Mouse (Mus musculus) spleen, postnatal 14 days (tissue): ENCODE results near the gene Gucd1.
"Not testable (repeated sequence)": the region's sequence is repeated elsewhere in the genome, so short reads cannot be mapped to it uniquely, and the experiment has no call there.

Experiments
- DNase-seq, 2 experiments: peaks; one replicate each; pipeline ENCODE4 v3.0.0; 2021 to 2022; ENCODE audit warnings: low spot score in 2 of 2

The Gucd1 gene

DNA sequence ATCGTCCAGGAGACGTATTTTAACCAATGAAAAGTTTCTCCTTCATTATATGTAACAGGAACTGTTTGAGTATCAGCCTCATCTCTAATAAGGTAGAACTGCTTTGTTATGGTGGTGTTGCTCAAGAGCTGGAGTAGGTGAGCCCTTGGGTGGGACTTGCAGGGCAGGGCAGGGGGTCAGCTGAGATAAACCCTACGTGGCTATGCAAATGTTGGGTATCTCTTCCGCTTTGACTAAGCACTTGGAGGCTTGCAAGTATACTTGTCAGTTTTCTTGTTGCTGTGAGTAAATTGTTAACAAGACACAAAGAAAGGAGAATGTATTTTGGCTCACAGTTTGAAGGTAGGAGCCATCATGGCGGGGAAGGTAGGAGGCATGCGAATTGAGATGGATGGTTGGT lies 87.1 kb downstream of the Gucd1 start:
- no peak for DNase-seq

GRCm38 (mm10) chr10:75430147-75430537 lies 87.6 kb downstream of the Gucd1 start:
- DNase-seq = no peak

- no peak for DNase-seq
Observed at GRCm38 (mm10) chr10:75429522-75430146, 88.1 kb downstream of the Gucd1 start.

- DNase-seq = no peak
Observed at GRCm38 (mm10) chr10:75429004-75429380, 88.8 kb downstream of the Gucd1 start.

GRCm38 (mm10) chr10:75428049-75429003 lies 89.4 kb downstream of the Gucd1 start:
- no peak for DNase-seq

GRCm38 (mm10) chr10:75424498-75424901 lies 93.3 kb downstream of the Gucd1 start:
- DNase-seq = no peak

DNA sequence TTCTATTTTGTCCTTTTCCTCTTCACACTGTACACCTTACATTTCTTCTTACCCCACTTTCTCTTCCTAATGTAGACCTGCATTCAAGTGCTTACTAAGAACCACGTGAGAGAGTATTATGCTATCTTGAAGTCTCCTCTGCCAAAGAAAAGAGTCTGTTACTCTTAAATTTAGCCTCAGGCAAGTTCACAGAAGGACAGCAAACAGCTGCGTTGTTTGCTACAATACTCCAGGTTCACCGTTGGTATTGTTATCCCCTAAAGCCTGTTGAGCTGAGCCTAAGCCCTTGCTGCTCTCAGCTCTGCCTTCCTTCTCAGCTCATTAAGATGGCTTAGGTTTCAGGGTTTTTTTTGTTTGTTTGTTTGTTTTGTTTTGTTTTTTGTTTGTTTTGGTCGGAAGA lies 99.0 kb downstream of the Gucd1 start:
- DNase-seq = no peak

DNA sequence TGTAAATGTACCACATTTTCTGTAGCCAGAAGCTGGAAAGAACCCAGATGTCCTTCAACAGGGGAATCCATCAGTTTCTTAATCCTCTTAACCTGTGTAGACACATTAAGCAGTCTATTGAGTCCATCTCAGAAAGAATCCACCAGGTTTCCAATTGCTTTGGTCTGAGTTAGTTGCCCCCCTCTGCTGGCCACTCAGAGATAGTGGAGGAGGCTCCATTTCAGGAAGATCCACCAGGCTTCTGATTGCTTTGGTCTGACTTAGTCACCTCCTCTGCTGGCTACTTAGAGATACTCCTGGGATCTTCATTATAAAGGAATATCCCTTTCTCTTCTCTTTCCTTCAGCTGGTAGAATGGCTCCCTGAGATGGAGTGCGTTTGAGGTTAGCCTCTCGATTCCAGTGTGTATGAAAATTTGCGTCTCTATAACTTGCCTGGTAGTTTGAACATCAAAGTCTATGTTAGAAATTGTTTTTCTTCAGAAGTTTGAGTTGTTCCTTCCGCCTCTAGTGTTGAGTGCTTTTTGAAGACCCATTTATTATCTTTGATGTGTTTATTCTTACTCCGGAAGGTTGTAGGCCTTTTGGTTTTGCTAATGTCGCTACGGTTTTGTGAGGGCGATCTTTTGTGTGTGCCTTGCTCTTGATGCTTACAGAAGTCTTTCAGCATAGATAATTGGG lies 100.3 kb downstream of the Gucd1 start:
- DNase-seq = no peak

GRCm38 (mm10) chr10:75414925-75415324 lies 102.8 kb downstream of the Gucd1 start:
- DNase-seq = no peak

DNA sequence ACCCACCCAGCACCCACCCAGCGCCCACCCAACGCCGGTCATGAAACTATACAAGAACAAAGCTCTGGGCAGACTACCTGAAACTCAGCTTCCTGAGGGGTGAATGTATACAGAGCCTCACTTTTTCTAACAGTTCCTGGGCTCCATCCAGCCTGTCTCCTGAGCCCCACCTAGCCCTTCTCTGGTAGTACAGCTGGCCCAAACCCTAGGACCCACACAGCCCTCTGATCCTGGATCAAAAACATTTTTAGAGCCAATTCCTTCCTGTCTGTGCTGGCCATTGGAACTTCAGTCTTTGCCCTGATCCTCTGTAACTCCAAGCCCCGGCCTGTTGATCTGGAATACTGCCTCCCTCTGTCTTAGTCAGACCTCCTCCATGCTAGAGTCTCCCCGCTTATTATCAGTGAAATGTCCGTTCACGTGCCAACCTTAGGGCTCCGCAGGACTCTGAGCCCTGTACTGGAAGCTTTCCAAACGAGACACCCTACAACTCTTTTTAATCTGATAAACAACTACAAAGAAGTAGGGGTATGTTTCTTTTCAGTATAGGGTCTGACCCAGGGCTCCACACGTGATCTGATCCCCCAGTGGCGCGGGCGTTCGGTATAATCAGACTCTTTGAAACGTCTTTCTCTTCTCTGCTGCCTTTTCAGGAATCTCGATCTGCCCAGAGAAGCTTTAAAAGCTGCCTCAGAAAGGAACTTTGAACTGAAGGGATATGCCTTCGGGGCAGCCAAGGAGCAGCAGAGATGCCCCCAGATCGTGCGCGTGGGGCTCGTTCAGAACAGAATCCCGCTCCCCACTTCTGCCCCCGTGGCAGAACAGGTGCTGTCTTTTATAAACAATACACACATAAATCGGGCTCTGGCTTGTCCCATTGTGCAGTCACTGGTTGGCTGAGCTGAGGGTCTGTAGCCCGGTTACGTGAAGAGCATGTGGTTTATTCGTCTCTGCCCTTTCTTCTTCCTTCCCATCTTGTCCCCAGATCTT lies 105.4 kb downstream of the Gucd1 start:
- no peak for DNase-seq

DNA sequence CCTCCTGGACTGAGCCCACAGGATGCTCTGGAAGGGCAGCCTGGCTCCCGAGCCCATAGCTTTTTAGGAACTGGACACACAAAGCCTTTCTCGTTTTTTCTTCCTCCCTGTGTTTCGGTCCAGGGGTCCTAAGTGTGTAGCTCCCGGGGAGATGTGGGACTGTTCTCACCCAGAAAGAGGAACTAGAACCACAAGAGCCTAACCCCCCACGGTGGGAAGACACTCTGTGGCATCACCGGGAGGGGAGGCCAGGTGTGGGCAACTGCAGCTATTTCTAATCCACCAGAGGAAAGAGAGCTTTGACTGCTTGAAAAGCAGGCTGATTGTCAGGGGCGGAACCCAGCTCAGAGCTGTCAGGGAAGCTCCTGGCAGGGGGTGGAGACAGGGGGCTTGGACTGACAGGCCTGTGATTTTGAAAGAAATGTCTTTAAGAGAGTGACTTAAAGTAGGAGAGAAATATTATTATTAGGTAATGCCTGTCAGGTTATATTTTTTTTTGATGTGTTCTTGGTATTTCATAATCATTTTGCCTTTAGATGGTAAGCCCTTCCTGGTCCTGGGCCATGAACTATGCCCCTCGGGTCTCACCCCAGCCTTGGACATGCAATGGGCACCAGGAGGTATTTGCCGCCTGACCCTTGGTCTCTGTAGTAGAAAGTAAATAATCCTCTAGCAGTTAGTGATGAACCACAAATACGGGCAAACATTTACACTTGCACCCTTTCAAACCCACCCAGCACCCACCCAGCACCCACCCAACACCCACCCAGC lies 106.2 kb downstream of the Gucd1 start:
- DNase-seq = not testable (repeated sequence)

GRCm38 (mm10) chr10:75407741-75408140 lies 110.0 kb downstream of the Gucd1 start:
- no peak for DNase-seq

DNA sequence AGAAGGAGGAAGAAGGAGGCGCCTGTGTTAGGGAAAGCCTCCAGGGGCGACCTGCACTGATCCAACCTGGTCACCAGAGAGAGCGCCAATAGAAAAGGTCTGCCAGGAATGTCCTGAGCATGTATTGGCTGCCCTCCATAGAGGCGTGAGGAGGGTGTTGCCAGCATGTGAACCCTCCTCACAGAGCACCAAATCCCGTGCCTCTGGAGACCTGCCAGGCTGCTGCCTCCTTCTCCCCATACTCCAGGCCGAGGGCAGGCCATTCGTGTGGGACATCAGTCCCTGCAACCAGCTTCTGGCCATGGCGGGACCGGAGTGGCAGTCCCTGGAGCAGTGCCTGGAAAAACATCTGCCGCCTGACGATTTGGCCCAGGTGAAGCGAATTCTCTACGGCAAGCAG lies 111.0 kb downstream of the Gucd1 start:
- DNase-seq = no peak

DNA sequence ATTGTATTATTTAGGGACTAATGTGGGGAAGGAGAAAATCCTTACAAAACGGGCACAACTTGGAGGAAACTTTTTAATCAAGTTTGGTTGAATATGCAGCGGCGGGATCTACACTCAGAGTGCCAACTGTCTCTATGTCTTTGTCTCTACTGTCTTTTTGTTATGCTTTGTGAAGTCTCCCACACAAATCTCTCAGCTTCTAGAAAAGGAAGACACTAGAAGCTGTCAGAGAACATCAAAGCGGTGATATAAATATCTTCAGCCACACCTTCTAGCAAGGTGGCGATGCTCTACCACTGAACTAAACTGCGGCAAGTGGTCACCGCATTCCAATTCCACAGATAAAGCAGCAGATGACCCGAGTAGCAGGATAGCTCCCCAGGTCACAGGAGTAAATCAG lies 111.9 kb downstream of the Gucd1 start:
- DNase-seq = no peak

DNA sequence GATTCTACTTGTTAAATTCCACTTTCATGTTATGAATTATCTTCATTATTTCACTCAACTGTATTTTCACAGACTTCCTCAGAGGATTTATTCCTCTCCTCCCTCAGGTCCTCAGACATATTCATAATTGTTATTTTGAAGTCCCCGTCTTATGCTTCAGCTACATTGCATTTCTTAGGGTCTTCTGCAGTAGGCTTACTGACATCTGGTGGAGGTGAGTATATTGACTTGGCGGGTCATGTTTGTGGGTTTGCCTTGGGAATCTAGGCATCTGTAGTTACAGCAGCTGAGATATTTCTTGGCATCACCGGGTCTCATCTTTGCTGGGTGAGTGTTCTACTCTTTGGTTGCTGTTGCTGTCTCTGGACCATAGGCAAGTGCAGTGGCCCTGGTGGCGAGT lies 116.8 kb downstream of the Gucd1 start, which contains the start of gene Upb1:
Gene Upb1, plus strand, starts transcription at position 158 of the 400 bp plus-strand sequence.
- no peak for DNase-seq

DNA sequence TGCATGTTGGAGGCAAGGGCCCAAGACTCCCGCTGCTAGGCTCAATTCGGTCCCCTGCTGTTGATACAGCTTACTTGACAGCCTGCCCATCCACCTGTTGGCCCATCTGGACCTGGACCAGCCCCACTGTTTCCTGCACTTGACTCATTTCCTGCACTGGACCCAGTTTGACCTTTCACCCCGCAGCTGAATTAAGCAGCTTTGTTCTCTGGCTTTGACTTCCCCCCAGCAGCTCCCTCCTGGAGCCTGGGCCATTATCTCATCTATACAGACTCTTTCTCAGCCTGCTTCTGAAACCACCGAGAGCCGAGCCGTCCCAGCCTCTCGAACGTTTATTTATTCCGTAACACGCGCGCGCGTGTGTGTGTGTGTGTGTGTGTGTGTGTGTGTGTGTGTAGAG lies 120.8 kb downstream of the Gucd1 start:
- DNase-seq = no peak

DNA sequence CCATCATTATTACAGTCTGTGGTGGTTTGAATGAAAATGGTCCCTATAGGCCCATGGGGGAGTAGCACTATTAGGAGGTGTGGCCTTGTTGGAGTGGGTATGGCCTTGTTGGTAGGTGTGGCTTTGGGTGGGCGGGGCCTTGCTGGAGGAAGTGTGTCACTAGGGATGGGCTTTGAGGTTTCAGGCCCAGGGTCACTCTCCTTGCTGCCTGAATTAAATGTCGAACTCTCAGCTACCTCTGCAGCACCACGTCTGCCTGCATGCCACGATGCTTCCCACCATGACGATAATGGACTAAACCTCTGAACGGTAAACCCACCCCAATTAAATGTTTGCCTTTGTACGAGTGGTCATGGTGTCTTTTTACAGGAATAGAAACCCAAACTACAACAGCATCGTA lies 123.0 kb downstream of the Gucd1 start:
- no peak for DNase-seq

DNA sequence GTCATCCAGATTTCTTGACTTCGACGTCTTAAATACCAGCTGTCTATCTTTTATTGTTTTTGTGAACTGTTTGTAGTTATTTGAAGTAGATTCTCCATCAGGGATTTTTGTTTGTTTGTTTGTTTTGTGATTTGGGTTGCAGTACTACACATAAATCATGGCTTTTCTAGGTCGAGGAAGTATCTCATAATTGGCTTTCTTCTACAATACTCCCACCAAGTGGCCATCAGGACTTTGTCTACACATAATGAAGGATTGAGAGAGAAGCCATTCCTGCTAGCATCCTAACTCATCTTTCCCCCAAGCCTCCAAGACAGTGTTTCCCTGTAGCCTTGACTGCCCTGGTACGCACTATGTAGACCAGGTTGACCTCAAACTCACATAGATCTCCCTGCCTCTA lies 126.9 kb downstream of the Gucd1 start:
- no peak for DNase-seq

DNA sequence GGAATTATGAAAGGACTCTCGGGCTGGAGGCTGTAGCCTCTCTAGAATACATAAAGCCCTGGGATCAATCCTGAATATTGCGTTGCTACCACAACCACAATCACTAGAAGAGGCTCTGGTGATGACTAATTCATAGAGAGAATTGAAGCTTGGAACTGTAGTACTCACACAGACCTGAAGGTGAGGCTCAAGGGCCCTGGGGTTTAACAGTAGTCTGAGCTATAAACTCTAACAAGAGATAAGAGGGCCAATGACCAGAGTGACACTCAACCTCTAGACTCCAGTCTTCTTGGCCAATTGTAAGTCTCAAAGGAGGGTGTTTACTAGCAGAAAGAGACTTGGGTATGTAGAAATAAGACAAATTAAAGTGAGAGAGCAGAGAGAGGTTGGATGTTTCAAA lies 127.6 kb downstream of the Gucd1 start:
- no peak for DNase-seq

DNA sequence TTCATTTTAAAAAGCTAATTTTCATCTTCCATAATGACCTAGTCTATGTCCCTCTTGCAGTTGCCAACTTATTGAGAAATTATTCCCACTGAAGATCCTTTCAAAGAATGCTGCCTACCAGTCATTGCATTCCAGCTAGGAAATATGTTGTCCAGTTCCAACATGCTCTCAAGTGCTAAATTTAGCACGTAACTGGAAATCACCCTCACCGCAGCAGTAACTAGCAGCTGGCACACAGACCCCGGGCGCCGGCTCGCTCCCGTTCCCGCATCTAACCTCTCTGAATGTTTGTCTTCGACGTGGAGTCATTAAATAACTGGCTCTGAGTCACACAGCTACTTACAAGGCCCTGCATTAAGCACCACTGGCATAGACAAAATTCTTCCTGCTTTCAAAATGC lies 139.1 kb downstream of the Gucd1 start:
- DNase-seq = no peak
